Mouse (Mus musculus) E14TG2a.4 (cell line): Measurements from ENCODE around the gene Gm12166.
A peak's percentile ranks its signal among the peaks of the same experiment; 100 is the strongest.

Experiments used
- H3K27me3 ChIP-seq: 2 replicates; pipeline ENCODE4 v1.6.1; 2014; ENCODE audit warnings: low read length, control low read depth; ENCODE audit not compliant: insufficient read depth
- H3K36me3 ChIP-seq: 2 replicates; pipeline ENCODE4 v1.6.1; 2014; ENCODE audit warnings: low read length, control low read depth; ENCODE audit not compliant: insufficient read depth
- H3K4me1 ChIP-seq: replicated peaks from 2 replicates; pipeline ENCODE4 v1.6.1; 2014; ENCODE audit warnings: low read depth, low read length, control low read depth
- H3K4me3 ChIP-seq: replicated peaks from 2 replicates; pipeline ENCODE4 v1.5.1; 2014; ENCODE audit warnings: mild to moderate bottlenecking, low read length
- H3K9me3 ChIP-seq: 2 replicates; pipeline ENCODE4 v1.6.1; 2014; ENCODE audit warnings: low read length, control low read depth
- CTCF ChIP-seq: conservative IDR thresholded peaks from 2 replicates; pipeline ENCODE4 v1.5.1; 2014; ENCODE audit warnings: low read length
- NANOG ChIP-seq: IDR thresholded peaks from 2 replicates; pipeline ENCODE4 v1.6.1; 2014; ENCODE audit warnings: borderline replicate concordance, low read length, mixed read lengths
- POU5F1 ChIP-seq: IDR thresholded peaks from 2 replicates; pipeline ENCODE4 v1.6.1; 2014; ENCODE audit warnings: low read length, borderline replicate concordance

Gene Gm12166

DNA sequence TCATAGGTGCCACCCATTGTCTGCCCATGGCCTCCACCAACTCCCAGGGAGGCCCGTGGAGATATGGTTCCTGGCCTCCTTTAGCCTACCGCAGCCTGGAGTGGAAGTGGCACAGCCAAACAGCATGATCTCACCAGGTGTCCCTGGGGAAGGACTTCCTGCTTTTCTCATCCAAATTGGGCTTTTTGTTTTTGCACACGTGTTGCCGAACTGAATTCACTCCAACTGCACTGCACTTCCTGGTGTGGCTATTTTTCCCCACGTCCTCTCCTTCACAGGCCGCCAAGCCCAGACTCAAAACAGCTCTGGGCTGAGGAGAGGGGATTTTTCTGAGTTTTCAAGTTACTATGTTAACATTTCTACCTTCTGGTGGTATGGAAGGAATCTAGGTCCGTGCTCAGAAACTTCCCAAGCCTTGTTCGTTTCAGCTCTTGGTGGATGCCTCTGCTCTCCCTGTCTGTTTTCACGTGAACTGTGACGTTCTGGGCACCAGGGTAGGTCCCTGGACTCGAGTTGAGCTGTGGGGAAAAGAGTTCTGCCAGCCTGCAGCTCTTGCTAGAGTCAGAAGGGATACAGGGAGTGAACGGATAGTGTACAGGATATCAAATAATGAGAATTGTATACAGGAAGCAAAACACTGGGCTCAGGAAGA, 16.8 kb upstream of the Gm12166 start:
- Histone ChIP-seq H3K4me3 (peak overlapping the region; percentile 65), H3K9me3 (0 out of 2 replicates have a peak, but pooled peaks cover 8% of the 10 kb centered on the region)
- TF ChIP-seq NANOG (no peak), CTCF (no peak), POU5F1 (peak; percentile 52; the same call in 1 of the 2 replicates)

GRCm38 (mm10) chr11:46067371-46068060, 15.4 kb upstream of the Gm12166 start:
- TF ChIP-seq NANOG (no peak), POU5F1 (no peak), CTCF (no peak)
- 0 out of 2 replicates have a peak, but pooled peaks cover 8% of the 10 kb centered on the region for H3K9me3 ChIP-seq
- peaks cover 81% of the 10 kb centered on the region for H3K4me1 ChIP-seq
- H3K4me3 ChIP-seq, result no peak overlapping the region
- H3K36me3 ChIP-seq, result peaks cover 56% of the 10 kb centered on the region
- no peaks in the 10 kb centered on the region for H3K27me3 ChIP-seq

More for the DNA sequence above, 16.8 kb upstream of the Gm12166 start:
- H3K27me3 ChIP-seq, result no peaks in the 10 kb centered on the region
- H3K36me3 ChIP-seq, result peaks cover 62% of the 10 kb centered on the region
- peaks cover 81% of the 10 kb centered on the region for H3K4me1 ChIP-seq

DNA sequence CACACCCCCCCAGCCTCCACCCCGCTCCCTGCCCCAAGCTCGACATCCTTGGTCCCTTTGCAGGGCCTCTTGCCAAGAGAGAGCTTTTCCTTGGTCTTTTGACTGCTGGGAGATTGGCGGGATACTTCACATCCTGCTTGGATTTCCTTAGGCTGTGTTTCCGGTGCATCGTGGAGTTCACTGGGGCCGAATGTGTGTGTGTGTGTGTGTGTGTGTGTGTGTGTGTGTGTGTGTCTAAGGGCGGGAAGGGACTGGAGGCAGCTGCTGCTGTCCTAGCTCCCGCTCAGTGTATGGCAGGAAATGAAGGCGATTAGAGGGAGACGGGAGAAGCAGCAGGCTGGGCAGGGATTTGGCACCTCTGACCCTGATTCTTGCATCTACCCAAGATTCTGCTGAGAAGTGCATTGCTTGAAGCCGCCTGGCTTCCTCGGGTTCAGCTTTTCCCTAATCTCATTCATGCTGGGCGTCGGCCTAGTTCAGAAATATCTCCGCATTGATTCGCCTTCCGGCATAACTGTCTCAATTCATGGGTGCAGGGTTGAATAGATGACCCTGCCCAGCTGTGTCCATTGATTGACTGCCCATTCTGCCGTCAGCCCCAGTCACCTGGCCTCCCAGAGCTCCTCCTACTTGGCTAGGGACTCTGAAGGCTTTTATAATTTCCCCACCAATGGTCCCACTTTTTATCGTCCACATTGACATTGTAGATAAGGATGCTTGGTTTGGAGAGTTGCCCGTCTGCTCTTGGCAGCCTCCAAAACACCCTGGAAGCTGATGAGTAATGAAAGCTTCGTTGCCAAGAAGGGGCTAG, 13.3 kb upstream of the Gm12166 start:
- Histone ChIP-seq H3K27me3 (no peaks in the 10 kb centered on the region), H3K36me3 (peaks cover 62% of the 10 kb centered on the region), H3K4me3 (peak overlapping the region; percentile 41; the same call in 1 of the 2 replicates), H3K9me3 (0 out of 2 replicates have a peak, but pooled peaks cover 8% of the 10 kb centered on the region), H3K4me1 (peaks cover 80% of the 10 kb centered on the region)
- TF ChIP-seq POU5F1 (no peak), NANOG (no peak), CTCF (no peak)

DNA sequence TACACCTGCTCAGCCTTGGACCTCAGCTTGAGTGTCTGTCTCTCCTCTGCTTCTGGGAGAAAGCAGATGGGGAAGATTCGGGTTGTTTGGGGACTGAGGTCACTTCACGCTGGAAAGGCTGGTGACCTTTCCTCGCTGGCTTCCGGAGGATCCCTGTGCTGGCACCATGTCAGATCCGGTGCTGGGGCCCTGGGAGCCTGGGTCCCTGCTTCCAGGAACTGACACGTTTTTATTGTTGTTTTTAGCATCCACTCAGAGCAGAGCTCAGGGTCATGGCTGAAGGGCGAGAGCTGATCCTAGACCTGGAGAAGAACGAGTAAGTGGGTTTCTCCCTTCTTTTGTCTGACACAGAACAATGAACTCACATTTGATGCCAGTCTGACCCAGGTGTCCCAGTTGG, 12.6 kb upstream of the Gm12166 start:
- no peak for TF ChIP-seq CTCF
- no peak for TF ChIP-seq POU5F1
- no peak for TF ChIP-seq NANOG
- H3K9me3 ChIP-seq, result 0 out of 2 replicates have a peak, but pooled peaks cover 8% of the 10 kb centered on the region
- H3K36me3 ChIP-seq, result peaks cover 58% of the 10 kb centered on the region
- H3K27me3 ChIP-seq, result no peaks in the 10 kb centered on the region
- peaks cover 80% of the 10 kb centered on the region for H3K4me1 ChIP-seq
- peak overlapping the region; percentile 41 for H3K4me3 ChIP-seq

DNA sequence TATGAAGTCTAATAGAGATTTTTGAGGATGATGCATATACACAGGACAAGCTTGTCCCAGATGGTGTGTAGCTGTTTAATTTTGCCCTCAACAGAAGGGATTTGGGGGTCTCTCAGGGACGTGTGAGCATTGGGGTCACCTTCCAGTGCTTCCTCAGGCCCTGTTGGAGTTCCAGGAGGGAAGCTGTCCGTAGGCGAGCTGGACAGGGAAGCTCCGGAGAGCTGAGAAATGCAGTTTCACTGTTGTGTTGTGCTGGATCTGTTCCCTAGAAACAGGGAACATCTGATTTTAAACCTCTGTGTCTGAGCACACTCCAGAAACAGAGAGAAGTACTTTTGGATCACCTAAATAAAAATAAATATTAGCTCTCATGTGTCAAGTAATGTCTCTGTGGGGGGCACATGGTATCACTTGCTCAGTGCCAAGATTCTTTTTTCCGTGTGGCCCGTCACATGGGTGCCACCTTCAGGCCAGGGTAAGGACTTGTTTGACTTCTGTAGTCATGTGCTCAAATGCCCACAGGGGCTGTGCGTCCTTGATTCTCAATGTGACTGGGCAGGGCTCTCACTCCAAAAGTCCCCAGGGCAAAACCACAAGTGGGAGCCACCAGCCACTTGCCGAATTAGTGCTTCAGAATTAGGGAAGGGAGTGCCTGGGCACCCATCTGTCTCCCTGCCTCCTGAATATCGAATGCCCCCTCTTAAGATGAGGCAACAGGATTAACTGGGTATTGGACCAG, 11.0 kb upstream of the Gm12166 start:
- Histone ChIP-seq H3K4me1 (peaks cover 90% of the 10 kb centered on the region), H3K27me3 (no peaks in the 10 kb centered on the region), H3K36me3 (peaks cover 58% of the 10 kb centered on the region), H3K4me3 (peak overlapping the region; percentile 54), H3K9me3 (0 out of 2 replicates have a peak, but pooled peaks cover 8% of the 10 kb centered on the region)
- TF ChIP-seq CTCF (no peak), POU5F1 (no peak), NANOG (no peak)

GRCm38 (mm10) chr11:46062569-46062968, 10.4 kb upstream of the Gm12166 start:
- peaks cover 58% of the 10 kb centered on the region for H3K36me3 ChIP-seq
- H3K9me3 ChIP-seq, result 0 out of 2 replicates have a peak, but pooled peaks cover 8% of the 10 kb centered on the region
- no peaks in the 10 kb centered on the region for H3K27me3 ChIP-seq
- H3K4me3 ChIP-seq, result no peak overlapping the region
- TF ChIP-seq CTCF, result no peak
- H3K4me1 ChIP-seq, result peaks cover 94% of the 10 kb centered on the region

GRCm38 (mm10) chr11:46061776-46062445, 9.8 kb upstream of the Gm12166 start:
- TF ChIP-seq NANOG, result no peak
- no peak for TF ChIP-seq POU5F1
- TF ChIP-seq CTCF, result no peak
- H3K4me3 ChIP-seq, result no peak overlapping the region
- no peaks in the 10 kb centered on the region for H3K27me3 ChIP-seq
- H3K9me3 ChIP-seq, result 0 out of 2 replicates have a peak, but pooled peaks cover 8% of the 10 kb centered on the region
- H3K4me1 ChIP-seq, result peaks cover 95% of the 10 kb centered on the region
- peaks cover 53% of the 10 kb centered on the region for H3K36me3 ChIP-seq
